Mouse (Mus musculus) CH12.LX (cell line): Measurements from ENCODE around the gene Kif1a. TPM values are rescaled to one million over a fixed set of nuclear protein-coding genes. Genes with fewer than 3 reads are reported as not detected.
"Not testable (repeated sequence)": the region's sequence is repeated elsewhere in the genome, so short reads cannot be mapped to it uniquely, and the experiment has no call there.

Experiments
- DNase-seq: peaks from one replicate; pipeline ENCODE4 v3.0.0-alpha.2; 2013; ENCODE audit errors: extremely low read depth
- H3K27ac ChIP-seq: 2 replicates; pipeline ENCODE4 v1.5.1; 2012; ENCODE audit warnings: low read depth, mild to moderate bottlenecking, control low read depth, moderate library complexity; ENCODE audit not compliant: insufficient read depth
- H3K27me3 ChIP-seq: replicated peaks from 2 replicates; pipeline ENCODE3; 2012; ENCODE audit warnings: inconsistent platforms
- H3K36me3 ChIP-seq, 2 experiments: replicated peaks in 1 of 2; 2 replicates each; pipeline versions ENCODE3 to v1.6.1; 2012; ENCODE audit warnings: inconsistent platforms in 1 of 2, low read length in 1 of 2, mild to moderate bottlenecking in 1 of 2, mixed read lengths in 1 of 2, moderate library complexity in 1 of 2; ENCODE audit not compliant: control insufficient read depth in 1 of 2, insufficient read depth in 1 of 2
- H3K4me1 ChIP-seq, 2 experiments: 2 replicates each; pipeline ENCODE4 v1.6.1; 2012; ENCODE audit warnings: inconsistent platforms in 1 of 2, moderate library complexity in 1 of 2; ENCODE audit not compliant: insufficient read depth in 2 of 2, control insufficient read depth in 1 of 2
- H3K4me2 ChIP-seq: 2 replicates; pipeline ENCODE4 v1.6.1; 2012; ENCODE audit warnings: low read depth, mild to moderate bottlenecking, control low read depth; ENCODE audit not compliant: poor library complexity, insufficient read depth, severe bottlenecking
- H3K4me3 ChIP-seq, 3 experiments: fragments of 150-350 bp in 1 of 3; sonication (generic) in 1 of 3; replicated peaks in 1 of 3; 2 replicates each; pipeline versions ENCODE3 to v1.5.1; 2011 to 2012; ENCODE audit warnings: low read depth in 2 of 3, low read length in 2 of 3, mild to moderate bottlenecking in 2 of 3, moderate library complexity in 2 of 3, control low read depth in 1 of 3, improper control_type of control experiment in 1 of 3, inconsistent platforms in 1 of 3, mixed read lengths in 1 of 3; ENCODE audit not compliant: poor library complexity in 1 of 3
- H3K79me2 ChIP-seq: replicated peaks from 2 replicates; pipeline ENCODE4 v1.6.1; 2012; ENCODE audit warnings: mild to moderate bottlenecking, moderate library complexity; ENCODE audit not compliant: control insufficient read depth, poor library complexity, insufficient read depth, severe bottlenecking; ENCODE audit errors: extremely low read depth
- H3K9ac ChIP-seq: 2 replicates; pipeline ENCODE4 v1.6.1; 2012; ENCODE audit warnings: low read depth, mild to moderate bottlenecking, control low read depth, moderate library complexity; ENCODE audit not compliant: insufficient read depth
- H3K9me3 ChIP-seq: replicated peaks from 2 replicates; pipeline ENCODE3; 2012; ENCODE audit warnings: low read length, inconsistent platforms, mixed read lengths
- CHD1 ChIP-seq: IDR thresholded peaks from 2 replicates; pipeline ENCODE4 v1.6.1; 2012; ENCODE audit warnings: low read depth, low read length, improper control_type of control experiment, inconsistent platforms
- EP300 ChIP-seq: IDR thresholded peaks from 2 replicates; pipeline ENCODE4 v1.6.1; 2011; ENCODE audit warnings: low read length, improper control_type of control experiment
- RCOR1 ChIP-seq: conservative IDR thresholded peaks from 2 replicates; pipeline ENCODE4 v1.6.1; 2012; ENCODE audit warnings: low read depth, mild to moderate bottlenecking, inconsistent platforms, low read length, improper control_type of control experiment
- ZNF384 ChIP-seq: IDR thresholded peaks from 2 replicates; pipeline ENCODE4 v1.6.1; 2012; ENCODE audit warnings: low read depth, low read length, improper control_type of control experiment, inconsistent platforms
- dilution Hi-C: fragments of 300-500 bp; cut with MboI; formaldehyde crosslinking; loops from 2 replicates; pipeline ENCODE4 v1.14.3; 2020; ENCODE audit warnings: low sequenced_read_pairs; ENCODE audit not compliant: extremely low pct_unique_long_range_greater_than_20kb, extremely low pct_ligation_motif_present
- in situ Hi-C: fragments of 300-500 bp; cut with MboI; formaldehyde crosslinking; loops from 3 replicates; pipeline ENCODE4 v1.14.3; 2019; ENCODE audit warnings: low sequenced_read_pairs, low pct_ligation_motif_present, low pct_unique_long_range_greater_than_20kb, mixed read lengths
- polyA plus RNA-seq: library from polyadenylated mRNA; unstranded; fragments of >175 nt; gene quantifications from 2 replicates; pipeline ENCODE4 v1.2.1, GENCODE M21; 2012; ENCODE audit warnings: low read depth; ENCODE audit not compliant: insufficient read length
- total RNA-seq, 2 experiments: library from RNA; depleted of rRNA; stranded (reverse); fragments of 300-350 nt in 1 of 2; fragments of >200 nt in 1 of 2; gene quantifications; 2 replicates each; pipeline ENCODE4 v1.2.3; 2012 to 2014

Kif1a gene
- total and polyA plus RNA-seq, 3 experiments, result 0.17 to 0.61 (median 0.17) TPM

- no peak overlapping the region for H3K9ac ChIP-seq
- H3K27ac ChIP-seq, result no peak overlapping the region
- H3K27me3 ChIP-seq, result no peaks in the 10 kb centered on the region
- H3K4me1 ChIP-seq, result peaks cover 26 to 52% of the 10 kb centered on the region in 2 experiments
- H3K4me3 ChIP-seq, result no peak overlapping the region
- no peaks in the 10 kb centered on the region for H3K36me3 ChIP-seq
- no peaks in the 10 kb centered on the region for H3K9me3 ChIP-seq
- dilution Hi-C loops (no loop called here), in situ Hi-C loops (no loop called here)
- no peak for DNase-seq
- H3K79me2 ChIP-seq, result no peaks in the 10 kb centered on the region
- no peak for TF ChIP-seq CHD1
- peak; percentile 45 for TF ChIP-seq EP300
- peak; percentile 87 for TF ChIP-seq ZNF384
- no peak for TF ChIP-seq RCOR1
- H3K4me2 ChIP-seq, result no peak overlapping the region
These were observed 129.6 kb downstream of the Kif1a start for GRCm38 (mm10) chr1:92971879-92972795.

DNA sequence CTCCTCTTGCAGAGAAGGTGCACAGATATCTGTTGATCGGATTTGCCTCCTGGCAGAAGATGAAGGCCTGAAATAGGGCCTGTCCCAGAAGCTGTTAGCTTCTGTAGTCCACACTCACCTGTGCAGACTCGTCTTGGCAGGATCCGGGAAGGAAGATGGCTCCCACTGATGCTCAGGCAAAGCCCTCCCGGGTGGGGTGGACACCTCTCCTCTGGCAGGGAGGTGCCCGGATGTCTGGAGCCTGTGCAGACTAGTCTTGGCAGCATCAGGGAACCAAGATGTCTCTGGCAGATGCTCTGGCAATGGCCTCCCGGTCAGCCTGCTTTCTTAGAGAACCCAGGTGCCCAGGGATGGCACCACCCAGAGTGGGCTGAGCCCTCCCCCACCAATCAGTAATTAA is 131.0 kb downstream of the Kif1a start:
- peaks cover 14 to 38% of the 10 kb centered on the region in 2 experiments for H3K4me1 ChIP-seq
- H3K79me2 ChIP-seq, H3K4me2 ChIP-seq, H3K36me3 ChIP-seq, H3K9me3 ChIP-seq, DNase-seq, H3K4me3 ChIP-seq, dilution Hi-C loops, H3K27me3 ChIP-seq, in situ Hi-C loops, H3K9ac ChIP-seq, H3K27ac ChIP-seq: not testable (repeated sequence)

Other genes with a start within 250 kb of the Kif1a start
- 0.04 and 0.13 TPM in 2 replicates for gene Ankmy1, start 199.0 kb downstream of the Kif1a start, total RNA-seq (2012; rRNA removed)
- 0.11 TPM in 1 of 2 replicates, not detected in the other for gene Ankmy1, start 199.0 kb downstream of the Kif1a start, total RNA-seq (2014; rRNA removed)
- gene Ankmy1, start 199.0 kb downstream of the Kif1a start, polyA plus RNA-seq, result 0.07 TPM in 1 of 2 replicates, not detected in the other
- 3.4 and 3.6 TPM in 2 replicates for gene Dusp28, start 195.0 kb downstream of the Kif1a start, total RNA-seq (2012; rRNA removed)
- gene Dusp28, start 195.0 kb downstream of the Kif1a start, total RNA-seq (2014; rRNA removed), result 3.2 and 4.6 TPM in 2 replicates
- gene Dusp28, start 195.0 kb downstream of the Kif1a start, polyA plus RNA-seq, result 2.6 and 3.6 TPM in 2 replicates
- 13.8 and 14.6 TPM in 2 replicates for gene Rnpepl1, start 191.2 kb downstream of the Kif1a start, total RNA-seq (2012; rRNA removed)
- 4.5 and 5.1 TPM in 2 replicates for gene Rnpepl1, start 191.2 kb downstream of the Kif1a start, total RNA-seq (2014; rRNA removed)
- 12.7 and 20.2 TPM in 2 replicates for gene Rnpepl1, start 191.2 kb downstream of the Kif1a start, polyA plus RNA-seq
- gene Capn10, start 167.6 kb downstream of the Kif1a start, total RNA-seq (2012; rRNA removed), result 13.2 and 15.9 TPM in 2 replicates
- 12.9 and 16.1 TPM in 2 replicates for gene Capn10, start 167.6 kb downstream of the Kif1a start, total RNA-seq (2014; rRNA removed)
- gene Capn10, start 167.6 kb downstream of the Kif1a start, polyA plus RNA-seq, result 11.6 and 11.9 TPM in 2 replicates
- gene Gpr35, start 151.1 kb downstream of the Kif1a start, total RNA-seq (2012; rRNA removed), result 0.21 and 0.42 TPM in 2 replicates
- gene Gpr35, start 151.1 kb downstream of the Kif1a start, total RNA-seq (2014; rRNA removed), result 0.43 and 0.44 TPM in 2 replicates
- 1.7 and 2.0 TPM in 2 replicates for gene Gpr35, start 151.1 kb downstream of the Kif1a start, polyA plus RNA-seq
- not detected in 2 replicates for gene Aqp12, start 95.6 kb downstream of the Kif1a start, total RNA-seq (2012; rRNA removed)
- not detected in 2 replicates for gene Aqp12, start 95.6 kb downstream of the Kif1a start, total RNA-seq (2014; rRNA removed)
- not detected in 2 replicates for gene Aqp12, start 95.6 kb downstream of the Kif1a start, polyA plus RNA-seq
- not detected in 2 replicates for gene Agxt, start 33.3 kb upstream of the Kif1a start, total RNA-seq (2012; rRNA removed)
- gene Agxt, start 33.3 kb upstream of the Kif1a start, total RNA-seq (2014; rRNA removed), result not detected in 2 replicates
- gene Agxt, start 33.3 kb upstream of the Kif1a start, polyA plus RNA-seq, result not detected in 2 replicates
- 0.08 TPM in 1 of 2 replicates, not detected in the other for gene 2310007B03Rik, start 59.0 kb upstream of the Kif1a start, total RNA-seq (2012; rRNA removed)
- gene 2310007B03Rik, start 59.0 kb upstream of the Kif1a start, total RNA-seq (2014; rRNA removed), result not detected in 2 replicates
- gene 2310007B03Rik, start 59.0 kb upstream of the Kif1a start, polyA plus RNA-seq, result 0.11 TPM in 1 of 2 replicates, not detected in the other
- gene Crocc2, start 66.8 kb upstream of the Kif1a start, total RNA-seq (2012; rRNA removed), result not detected in 2 replicates
- not detected in 2 replicates for gene Crocc2, start 66.8 kb upstream of the Kif1a start, total RNA-seq (2014; rRNA removed)
- gene Crocc2, start 66.8 kb upstream of the Kif1a start, polyA plus RNA-seq, result not detected in 2 replicates
- gene Sned1, start 133.9 kb upstream of the Kif1a start, total RNA-seq (2012; rRNA removed), result 1.1 TPM in 2 replicates
- gene Sned1, start 133.9 kb upstream of the Kif1a start, total RNA-seq (2014; rRNA removed), result 0.28 and 0.52 TPM in 2 replicates
- 0.53 and 0.59 TPM in 2 replicates for gene Sned1, start 133.9 kb upstream of the Kif1a start, polyA plus RNA-seq
- 25.6 and 27.9 TPM in 2 replicates for gene Mterf4, start 204.0 kb upstream of the Kif1a start, total RNA-seq (2012; rRNA removed)
- gene Mterf4, start 204.0 kb upstream of the Kif1a start, total RNA-seq (2014; rRNA removed), result 40.0 and 40.6 TPM in 2 replicates
- 26.6 and 31.1 TPM in 2 replicates for gene Mterf4, start 204.0 kb upstream of the Kif1a start, polyA plus RNA-seq
- gene Ppp1r7, start 240.9 kb upstream of the Kif1a start, total RNA-seq (2012; rRNA removed), result 13.6 and 22.7 TPM in 2 replicates
- 17.3 and 21.2 TPM in 2 replicates for gene Ppp1r7, start 240.9 kb upstream of the Kif1a start, total RNA-seq (2014; rRNA removed)
- 62.6 and 92.9 TPM in 2 replicates for gene Ppp1r7, start 240.9 kb upstream of the Kif1a start, polyA plus RNA-seq
- gene Pask, start 241.5 kb upstream of the Kif1a start, total RNA-seq (2012; rRNA removed), result 15.8 and 18.0 TPM in 2 replicates
- gene Pask, start 241.5 kb upstream of the Kif1a start, total RNA-seq (2014; rRNA removed), result 11.7 and 13.4 TPM in 2 replicates
- gene Pask, start 241.5 kb upstream of the Kif1a start, polyA plus RNA-seq, result 10.2 and 10.8 TPM in 2 replicates